Mouse (Mus musculus) heart, postnatal 0 days (tissue): Measurements from ENCODE around the gene Nampt. TPM values are rescaled to one million over a fixed set of nuclear protein-coding genes. Genes with fewer than 3 reads are reported as not detected.

Source experiments
- ATAC-seq: fragments of 200-750 bp; cut with Nextera tagmentation; 2 replicates; pipeline ENCODE4 v1.8.0; 2017; ENCODE audit warnings: low read depth, moderate number of reproducible peaks, moderate library complexity; ENCODE audit not compliant: insufficient read depth
- DNase-seq: peaks from one replicate; pipeline ENCODE4 v3.0.0-alpha.2; 2016; ENCODE audit warnings: low spot score
- H3K27ac ChIP-seq: fragments of 300-500 bp; sonication (generic); 2 replicates; pipeline ENCODE4 v1.5.1; 2014; ENCODE audit warnings: low read depth, mild to moderate bottlenecking
- H3K27me3 ChIP-seq: fragments of 300-500 bp; sonication (generic); 2 replicates; pipeline ENCODE4 v1.6.1; 2014; ENCODE audit warnings: low read length, mixed read lengths; ENCODE audit not compliant: control insufficient read depth, insufficient read depth
- H3K36me3 ChIP-seq: fragments of 300-500 bp; sonication (generic); replicated peaks from 2 replicates; pipeline ENCODE4 v1.6.1; 2014; ENCODE audit warnings: low read length, mixed read lengths; ENCODE audit not compliant: control insufficient read depth, insufficient read depth
- H3K4me1 ChIP-seq: fragments of 300-500 bp; sonication (generic); 2 replicates; pipeline ENCODE4 v1.6.1; 2014; ENCODE audit warnings: antibody characterized with exemption; ENCODE audit not compliant: control insufficient read depth, insufficient read depth
- H3K4me2 ChIP-seq: fragments of 300-500 bp; sonication (generic); 2 replicates; pipeline ENCODE4 v1.6.1; 2014; ENCODE audit warnings: low read depth, mild to moderate bottlenecking, low read length, moderate library complexity
- H3K4me3 ChIP-seq: fragments of 300-500 bp; sonication (generic); 2 replicates; pipeline ENCODE4 v1.5.1; 2014; ENCODE audit warnings: low read depth, low read length
- H3K9ac ChIP-seq: fragments of 300-500 bp; sonication (generic); replicated peaks from 2 replicates; pipeline ENCODE4 v1.6.1; 2014; ENCODE audit warnings: low read depth, low read length, mixed read lengths
- H3K9me3 ChIP-seq: fragments of 300-500 bp; sonication (generic); replicated peaks from 2 replicates; pipeline ENCODE4 v1.6.1; 2016; ENCODE audit warnings: low read length; ENCODE audit not compliant: control insufficient read depth
- CTCF ChIP-seq: IDR thresholded peaks from 2 replicates; pipeline ENCODE4 v1.5.1; 2016; ENCODE audit warnings: antibody characterized with exemption, control low read depth, low read depth
- EP300 ChIP-seq: IDR thresholded peaks from 2 replicates; pipeline ENCODE4 v1.6.1; 2016; ENCODE audit warnings: antibody characterized with exemption, low read depth
- WGBS: fragments of 180-500 bp; shearing (Covaris S2); extraction: QIAGEN DNeasy Blood & Tissue Kit; methylation state at CpG from one replicate; pipeline ENCODE4 v1.1.7; 2014; 5-methylcytosine and 5-hydroxymethylcytosine counted together
- polyA plus RNA-seq: library from polyadenylated mRNA; unstranded; fragments of >200 nt; fragmentation: Nextera tagmentation; extraction: Ambion mirVana; gene quantifications from 2 replicates; pipeline ENCODE4 v1.2.1, GENCODE M21; 2015
- total RNA-seq: library from RNA; depleted of rRNA; stranded (reverse); fragments of >200 nt; gene quantifications from 2 replicates; pipeline ENCODE4 v1.2.3, GENCODE M21; 2014; ENCODE audit warnings: low replicate concordance

The Nampt gene
- total and polyA plus RNA-seq, 2 experiments from 2014 or later: 13.7 to 21.9 TPM

DNA sequence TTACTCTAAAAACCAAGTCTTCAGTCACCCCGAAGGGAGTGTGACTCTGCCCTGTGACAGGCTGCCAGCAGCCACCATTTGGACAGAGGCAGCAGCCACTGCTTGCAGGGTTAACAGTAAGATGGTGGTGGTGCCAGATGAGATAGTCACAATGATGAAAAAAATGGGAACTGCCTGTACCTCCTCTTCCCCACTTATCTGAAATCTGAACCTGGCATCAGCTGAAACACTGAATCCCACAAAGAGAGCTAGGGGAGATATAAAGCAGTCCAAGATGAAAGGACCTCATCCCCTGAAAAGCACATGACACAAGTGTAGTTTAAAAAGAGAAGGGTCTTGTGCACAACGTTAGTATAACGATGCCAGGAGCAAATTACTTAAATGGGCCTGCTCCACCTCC, 21.9 kb upstream of the Nampt start:
- Histone ChIP-seq H3K9me3 (no peaks in the 10 kb centered on the region), H3K9ac (no peak overlapping the region), H3K27ac (no peak overlapping the region), H3K4me2 (no peak overlapping the region), H3K4me3 (no peak overlapping the region), H3K4me1 (no peaks in the 10 kb centered on the region), H3K27me3 (no peaks in the 10 kb centered on the region), H3K36me3 (no peaks in the 10 kb centered on the region)
- no peak for ATAC-seq
- TF ChIP-seq CTCF (no peak), EP300 (no peak)
- 65% methylated on average over 3 of the region's 3 CpGs for WGBS
- no peak for DNase-seq

DNA sequence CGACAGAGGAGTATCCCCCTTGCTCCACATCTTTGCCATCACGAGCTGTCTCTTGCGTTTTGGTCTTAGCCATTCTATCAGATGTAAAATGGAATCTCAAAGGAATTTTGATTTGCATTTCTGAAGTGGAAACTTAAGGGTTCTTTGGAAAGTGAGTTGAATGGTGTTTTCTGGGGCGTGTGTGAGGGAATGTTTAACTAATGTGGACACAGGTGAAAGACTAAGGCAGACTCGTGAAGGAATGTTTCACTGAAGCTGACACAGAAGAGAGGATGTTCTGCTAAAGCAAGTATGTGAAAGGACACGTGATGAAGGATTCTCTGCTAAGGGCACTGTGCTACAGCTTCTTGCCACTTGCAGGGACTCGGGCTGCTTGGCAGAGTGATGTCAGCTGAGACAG, 18.3 kb upstream of the Nampt start:
- no peak overlapping the region for H3K27ac ChIP-seq
- H3K4me3 ChIP-seq: no peak overlapping the region
- H3K36me3 ChIP-seq: no peaks in the 10 kb centered on the region
- no peaks in the 10 kb centered on the region for H3K27me3 ChIP-seq
- no peak overlapping the region for H3K9ac ChIP-seq
- no peak overlapping the region for H3K4me2 ChIP-seq
- no peak for ATAC-seq
- 79% methylated on average over 7 of the region's 7 CpGs for WGBS
- no peaks in the 10 kb centered on the region for H3K9me3 ChIP-seq
- no peak for DNase-seq
- no peaks in the 10 kb centered on the region for H3K4me1 ChIP-seq
- no peak for TF ChIP-seq EP300

DNA sequence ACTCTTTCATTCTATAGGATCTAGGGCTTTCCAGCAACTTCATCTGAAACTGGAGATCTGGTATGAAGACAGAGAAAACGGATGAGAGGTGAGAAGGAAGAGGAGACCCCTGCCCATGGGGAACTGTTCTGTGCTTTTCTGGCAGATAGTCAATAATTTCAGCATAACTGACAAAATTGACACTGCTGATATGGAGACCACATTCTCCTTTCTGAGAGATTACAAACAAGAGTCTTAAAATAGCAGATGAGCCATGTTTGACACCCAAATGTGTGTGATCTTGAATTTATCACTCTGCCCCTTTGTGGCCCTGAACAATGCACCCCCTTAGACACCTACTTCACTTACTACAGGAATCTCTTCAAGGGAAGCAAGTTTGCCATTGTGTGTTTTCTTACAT, 13.8 kb upstream of the Nampt start:
- H3K27me3 ChIP-seq: no peaks in the 10 kb centered on the region
- WGBS: 64% methylated on average over 1 of the region's 1 CpGs
- no peaks in the 10 kb centered on the region for H3K4me1 ChIP-seq
- H3K27ac ChIP-seq: no peak overlapping the region
- H3K9ac ChIP-seq: no peak overlapping the region
- no peaks in the 10 kb centered on the region for H3K9me3 ChIP-seq
- no peaks in the 10 kb centered on the region for H3K36me3 ChIP-seq
- ATAC-seq (no peak), DNase-seq (no peak)
- TF ChIP-seq CTCF (no peak), EP300 (no peak)
- H3K4me2 ChIP-seq: no peak overlapping the region
- no peak overlapping the region for H3K4me3 ChIP-seq

DNA sequence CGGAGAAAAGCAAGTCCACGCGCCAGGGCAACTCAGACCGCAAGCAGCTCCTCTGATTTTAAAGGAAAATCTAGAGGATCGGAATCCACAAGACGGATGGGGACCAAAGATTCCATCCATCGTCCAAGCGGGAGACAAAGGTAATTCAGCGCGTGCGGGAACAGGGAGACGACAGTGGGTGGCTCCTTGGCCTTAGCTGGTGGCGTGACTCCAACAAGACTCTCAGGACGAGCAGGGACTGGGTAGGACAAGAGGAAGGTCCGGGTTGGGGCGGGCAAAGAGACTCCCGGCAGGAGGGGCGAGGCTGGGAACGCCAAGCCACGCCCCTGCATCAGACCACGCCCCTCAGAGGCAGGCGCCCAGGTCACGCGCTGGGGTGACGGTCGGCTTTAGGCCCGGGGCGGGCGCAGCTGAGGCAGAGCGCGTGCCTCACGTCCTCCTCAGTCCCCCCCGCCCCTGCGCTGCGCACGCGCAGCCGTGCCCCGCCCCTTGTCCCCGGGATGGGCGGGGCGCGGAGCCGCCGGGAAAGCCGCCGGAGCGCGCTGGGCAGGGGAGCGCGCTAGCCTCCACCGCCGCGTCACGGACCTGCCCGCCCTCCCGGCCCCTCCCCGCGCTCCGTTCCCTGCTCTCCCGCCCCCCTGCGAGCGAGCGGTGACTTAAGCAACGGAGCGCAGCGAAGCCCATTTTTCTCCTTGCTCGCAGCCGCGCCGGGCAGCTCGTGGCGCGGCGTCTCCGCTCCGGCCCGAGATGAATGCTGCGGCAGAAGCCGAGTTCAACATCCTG, 669 bp downstream of the Nampt start:
- WGBS: under 1% methylated on average over 55 of the region's 80 CpGs
- 0 out of 2 replicates have a peak, but pooled peaks cover 3% of the 10 kb centered on the region for H3K4me1 ChIP-seq
- peaks cover 5% of the 10 kb centered on the region; the same call in 1 of the 2 replicates for H3K36me3 ChIP-seq
- H3K4me3 ChIP-seq: peak overlapping the region; percentile 91
- DNase-seq (peak; percentile 96), ATAC-seq (peak; percentile 97)
- H3K9ac ChIP-seq: peak overlapping the region; percentile 74
- H3K27ac ChIP-seq: peak overlapping the region; percentile 88
- H3K4me2 ChIP-seq: peak overlapping the region; percentile 75
- H3K9me3 ChIP-seq: no peaks in the 10 kb centered on the region
- H3K27me3 ChIP-seq: no peaks in the 10 kb centered on the region
- TF ChIP-seq CTCF (no peak), EP300 (no peak)

DNA sequence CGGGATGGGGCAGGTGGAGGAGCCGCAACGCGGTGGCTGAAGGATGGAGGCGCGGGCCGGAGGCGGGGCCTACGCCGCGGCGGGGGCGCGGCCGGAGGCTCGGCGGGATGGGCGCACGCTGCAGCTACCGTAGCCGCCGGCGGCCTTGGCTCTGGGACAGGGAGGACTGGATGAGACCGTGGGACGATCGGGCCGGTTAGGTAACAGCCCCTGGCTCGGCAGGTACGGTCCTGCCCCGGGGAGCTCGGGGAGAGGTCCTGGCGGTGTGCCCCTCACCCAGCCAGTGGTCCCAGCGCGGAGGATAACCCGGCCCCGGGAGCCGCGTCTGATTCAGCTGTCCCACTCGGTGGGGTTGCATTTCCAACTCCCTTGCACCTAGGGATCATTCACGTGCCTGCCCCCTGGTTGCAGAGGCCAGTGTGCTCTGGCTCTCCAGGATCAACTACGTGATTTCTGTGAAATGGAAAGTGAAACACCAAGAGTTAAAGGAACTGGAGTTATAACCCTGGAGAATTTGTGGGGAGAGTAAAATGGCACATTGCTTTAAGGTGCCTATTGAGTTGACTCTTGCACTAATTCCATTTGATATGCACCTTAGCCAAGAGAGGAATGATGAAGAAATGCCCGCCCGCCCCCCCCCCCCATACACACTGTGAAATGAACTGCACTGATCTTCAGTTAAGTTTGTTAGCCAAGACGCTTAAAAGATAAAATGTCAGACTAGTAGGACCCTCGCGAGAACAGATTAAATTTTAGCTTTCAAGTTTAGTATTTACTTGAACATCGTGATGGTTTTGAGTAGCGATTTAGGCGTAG, 1.6 kb downstream of the Nampt start:
- no peaks in the 10 kb centered on the region for H3K27me3 ChIP-seq
- peak; percentile 48 for DNase-seq
- H3K4me1 ChIP-seq: 0 out of 2 replicates have a peak, but pooled peaks cover 3% of the 10 kb centered on the region
- peak; percentile 67 for ATAC-seq
- no peaks in the 10 kb centered on the region for H3K9me3 ChIP-seq
- peaks cover 7% of the 10 kb centered on the region; the same call in 1 of the 2 replicates for H3K36me3 ChIP-seq
- peak overlapping the region; percentile 88 for H3K27ac ChIP-seq
- WGBS: 2% methylated on average over 35 of the region's 49 CpGs
- peak overlapping the region; percentile 91 for H3K4me3 ChIP-seq
- H3K4me2 ChIP-seq: peak overlapping the region; percentile 75
- TF ChIP-seq EP300: no peak
- no peak; the same call in 1 of the 2 replicates for TF ChIP-seq CTCF
- peak overlapping the region; percentile 74 for H3K9ac ChIP-seq
